Mouse (Mus musculus): ENCODE data around the gene Lmna.

The Lmna gene

DNA sequence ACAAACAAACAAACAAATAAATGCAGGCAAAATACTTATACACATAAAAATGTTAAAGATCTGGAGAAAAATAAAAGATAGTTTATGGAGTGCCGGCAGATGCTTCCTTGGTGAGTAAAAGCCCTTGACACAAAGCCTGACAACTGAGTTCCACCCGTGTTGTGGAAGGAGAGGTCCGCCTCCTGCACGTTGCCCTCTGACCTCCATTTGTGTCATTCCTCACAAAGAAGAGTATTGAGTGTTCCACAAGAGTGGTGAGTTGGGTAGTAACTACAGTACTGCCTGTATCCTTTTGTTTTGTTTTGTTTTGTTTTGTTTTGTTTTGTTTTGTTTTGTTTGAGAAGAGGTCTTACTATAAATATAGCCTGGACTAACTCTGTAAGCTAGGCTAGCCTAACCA lies 10.2 kb downstream of the Lmna start:
- no peak for DNase-seq

DNA sequence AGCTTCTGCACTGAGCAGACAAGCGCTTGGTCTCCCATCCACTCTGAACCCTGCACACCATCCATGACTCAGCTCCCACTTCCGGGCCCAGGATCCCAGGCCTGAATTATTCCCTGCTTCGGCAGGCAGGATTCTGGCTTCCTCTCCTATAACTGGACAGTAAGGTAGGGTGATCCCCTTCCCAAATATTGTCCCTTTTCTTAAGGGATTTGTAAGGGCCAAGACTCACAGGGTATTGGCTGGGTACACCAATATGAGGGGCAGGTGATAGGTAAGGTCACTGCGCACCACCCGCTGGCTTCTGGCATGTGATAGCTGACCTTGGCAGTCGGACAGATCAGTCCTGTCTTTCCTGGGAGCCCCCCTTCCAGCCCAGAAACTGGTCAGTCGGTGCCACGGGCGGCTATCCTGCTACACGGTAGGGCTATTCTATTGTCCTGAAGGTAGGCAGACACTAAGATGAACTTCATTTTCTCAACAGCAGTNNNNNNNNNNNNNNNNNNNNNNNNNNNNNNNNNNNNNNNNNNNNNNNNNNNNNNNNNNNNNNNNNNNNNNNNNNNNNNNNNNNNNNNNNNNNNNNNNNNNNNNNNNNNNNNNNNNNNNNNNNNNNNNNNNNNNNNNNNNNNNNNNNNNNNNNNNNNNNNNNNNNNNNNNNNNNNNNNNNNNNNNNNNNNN lies 13.9 kb downstream of the Lmna start:
- peak; percentile 23 for DNase-seq

DNA sequence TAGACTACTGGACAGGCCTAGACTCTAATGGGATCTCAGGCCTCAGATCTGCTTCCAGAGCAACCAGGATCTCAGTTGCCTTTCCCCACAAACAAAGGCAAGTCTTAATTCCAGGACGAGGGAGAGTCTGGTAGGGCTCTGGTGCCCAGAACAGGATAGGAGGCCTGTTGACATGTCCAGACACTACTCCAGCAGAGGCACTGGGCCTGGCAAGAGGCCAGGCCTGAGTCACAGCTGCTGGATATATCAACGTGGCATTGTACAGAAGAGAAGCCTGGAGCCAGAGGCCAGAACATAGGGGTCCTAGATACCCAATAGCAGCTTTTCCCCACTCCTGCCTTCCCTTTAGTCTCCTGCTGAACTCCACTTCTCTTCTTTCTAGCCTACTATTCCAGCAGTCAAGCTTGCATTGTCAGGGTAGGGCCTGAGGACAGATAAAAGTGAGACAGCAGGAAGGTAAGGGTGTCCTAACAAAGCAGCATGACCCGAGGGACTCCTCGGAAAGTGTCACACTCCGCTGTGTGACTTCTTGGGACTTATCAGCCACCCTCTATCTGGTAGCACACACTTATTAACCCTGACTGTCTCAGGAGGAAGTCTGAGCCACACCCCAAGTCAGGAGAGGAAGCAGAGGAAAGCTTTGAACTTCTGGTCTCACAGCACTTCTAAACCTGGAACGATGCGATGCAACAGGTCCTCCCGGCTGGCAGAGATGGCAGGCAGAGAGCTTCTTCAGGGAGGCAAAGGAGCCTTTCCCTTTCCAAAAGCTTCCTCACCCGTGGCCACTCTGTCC lies 14.7 kb downstream of the Lmna start:
- DNase-seq: peak; percentile 69

DNA sequence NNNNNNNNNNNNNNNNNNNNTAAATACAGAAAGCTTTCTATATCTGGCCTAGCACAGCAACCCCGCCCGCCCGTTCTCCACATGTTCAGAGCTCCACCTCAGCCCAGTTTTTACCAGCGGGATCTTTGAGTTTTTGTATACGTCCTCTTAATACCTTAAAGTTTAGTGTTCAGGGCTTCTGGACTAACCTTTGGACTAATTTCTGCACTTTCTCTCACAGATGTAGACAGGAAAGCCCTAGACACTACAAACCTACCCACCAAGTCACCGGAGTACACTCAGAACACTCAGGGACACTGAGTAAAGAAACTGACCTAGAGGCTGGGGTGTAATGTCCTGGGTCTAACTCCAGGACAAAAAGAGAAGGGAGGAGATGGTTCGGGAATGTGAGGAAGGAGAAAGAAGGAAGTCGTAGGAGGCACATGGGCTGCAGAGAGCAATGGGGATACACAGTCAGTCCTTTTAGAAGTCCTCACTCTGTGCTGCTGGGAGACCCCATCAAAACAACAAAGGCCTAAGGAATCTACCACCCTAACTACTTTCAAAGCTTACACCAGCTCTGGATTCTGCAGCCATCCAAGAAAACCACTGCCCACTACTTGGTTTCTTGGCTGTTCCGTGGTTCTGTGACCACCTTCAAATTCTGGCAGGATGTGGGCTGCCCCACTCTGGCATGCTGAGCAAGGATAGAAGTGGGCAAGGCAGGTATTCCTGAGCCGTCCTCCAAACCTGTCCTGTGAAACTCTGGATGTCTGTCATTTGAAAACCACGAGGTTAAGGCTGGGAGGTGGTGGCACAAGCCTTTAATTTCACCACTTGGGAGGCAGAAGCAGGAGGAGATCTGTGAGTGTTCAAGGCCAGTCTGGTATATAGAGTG lies 15.8 kb downstream of the Lmna start:
- DNase-seq: peak; percentile 75

DNA sequence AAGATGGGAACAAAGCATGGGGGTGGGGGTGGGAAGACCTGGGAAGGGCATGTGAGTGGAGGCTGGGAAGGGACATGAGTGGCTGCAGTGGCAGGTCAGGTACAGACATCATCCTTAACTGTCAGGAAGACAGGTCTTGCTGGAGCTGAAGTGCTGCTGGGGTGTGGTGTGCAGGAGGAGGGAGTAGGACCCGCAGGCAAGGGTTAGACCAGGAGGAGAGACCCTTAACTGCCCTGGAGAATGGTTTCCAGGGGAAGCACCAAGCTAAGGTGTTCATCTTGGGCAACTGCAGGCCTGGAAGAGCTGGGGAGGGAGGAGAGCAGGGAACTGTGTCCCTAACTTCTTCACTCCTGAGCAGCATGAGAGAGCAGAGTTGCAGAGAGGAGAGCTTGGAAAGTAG lies 22.4 kb downstream of the Lmna start:
- DNase-seq: no peak

DNA sequence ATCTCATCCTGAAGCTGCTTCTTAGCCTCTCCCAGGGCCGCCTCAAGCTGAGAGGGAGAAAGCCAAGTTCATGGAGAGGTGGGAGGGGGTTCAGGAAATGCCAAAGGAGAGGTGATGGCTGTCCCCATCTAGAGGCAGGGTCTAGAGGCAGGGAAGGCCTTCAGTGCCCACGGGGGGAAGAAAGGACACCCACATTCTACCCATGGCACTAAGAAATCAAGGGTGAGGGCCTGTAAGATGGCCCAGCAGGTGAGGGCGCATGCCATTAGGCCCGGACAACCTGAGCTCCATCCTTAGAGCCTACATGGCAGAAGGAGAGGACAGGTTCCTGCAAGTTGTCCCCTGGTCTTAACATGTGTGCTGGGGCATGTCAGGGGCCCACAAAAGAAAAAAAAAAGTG lies 22.9 kb downstream of the Lmna start:
- no peak for DNase-seq

DNA sequence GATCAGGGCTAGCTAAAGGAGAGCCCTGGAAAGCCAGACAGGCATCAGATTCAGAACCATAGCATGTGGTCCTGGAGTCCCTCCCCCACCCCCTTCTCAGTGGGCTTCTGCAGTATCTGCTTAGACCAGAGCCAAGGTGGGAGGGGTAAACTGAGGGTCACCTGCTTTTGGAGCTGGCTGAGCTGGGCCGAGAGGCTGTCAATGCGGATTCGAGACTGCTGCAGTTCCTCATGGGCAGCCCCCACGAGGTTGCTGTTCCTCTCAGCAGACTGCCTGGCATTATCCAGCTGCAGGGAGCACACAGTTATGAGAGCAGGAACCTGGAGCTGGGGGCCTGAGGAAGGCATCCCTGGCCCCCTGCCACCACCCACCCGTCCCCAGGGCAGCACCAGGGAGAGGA lies 23.7 kb downstream of the Lmna start:
- DNase-seq: no peak

DNA sequence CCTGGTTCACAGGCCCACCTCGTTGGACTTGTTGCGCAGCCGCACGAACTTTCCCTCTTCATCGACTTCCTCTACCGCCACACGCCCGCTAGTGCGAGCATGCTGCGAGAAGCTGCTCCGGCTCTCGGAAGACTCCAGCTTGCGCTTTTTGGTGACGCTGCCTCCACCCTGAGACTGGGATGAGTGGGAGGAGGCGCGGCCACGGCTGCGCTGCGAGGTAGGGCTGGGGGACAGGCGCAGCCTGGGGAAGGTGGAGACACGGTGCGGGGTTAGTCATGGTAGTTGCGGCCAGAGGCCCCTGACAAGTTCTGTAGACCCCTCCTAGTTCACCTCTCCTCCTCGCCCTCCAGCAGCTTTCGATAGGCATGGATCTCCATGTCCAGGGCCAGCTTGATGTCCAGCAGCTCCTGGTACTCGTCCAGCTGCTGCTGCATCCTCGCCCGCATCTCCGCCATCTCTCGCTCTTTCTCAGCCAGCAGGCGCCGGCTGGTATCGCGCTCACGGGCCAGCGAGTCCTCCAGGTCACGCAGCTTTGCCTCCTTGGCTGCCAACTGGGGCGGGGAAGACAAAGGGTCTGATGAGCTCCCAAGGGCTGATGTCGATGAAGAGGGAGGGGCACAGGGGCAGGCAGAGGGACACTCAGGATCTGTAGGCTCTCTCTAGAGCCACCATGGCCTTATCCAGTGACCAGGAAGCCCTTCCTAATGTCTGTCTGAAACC lies 25.0 kb downstream of the Lmna start:
- no peak for DNase-seq

DNA sequence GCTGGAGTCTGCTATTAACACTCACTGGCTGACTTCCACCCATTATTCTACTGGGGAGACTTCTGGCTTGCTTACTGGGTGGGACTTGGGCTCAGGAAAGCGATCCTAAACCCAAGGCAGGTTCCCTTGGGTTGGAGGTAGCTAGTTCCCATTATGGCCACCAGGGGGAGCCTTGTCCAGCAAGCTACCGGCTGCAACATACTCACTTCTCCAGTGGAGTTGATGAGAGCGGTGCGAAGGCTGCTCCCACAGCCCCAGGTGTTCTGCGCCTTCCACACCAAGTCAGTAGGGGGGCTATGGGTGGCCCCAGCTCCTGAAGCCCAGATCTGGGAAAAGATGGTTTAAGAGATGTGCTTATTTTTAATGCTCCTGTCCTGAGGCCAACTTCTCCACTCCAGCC lies 26.1 kb downstream of the Lmna start:
- DNase-seq: peak; percentile 84

DNA sequence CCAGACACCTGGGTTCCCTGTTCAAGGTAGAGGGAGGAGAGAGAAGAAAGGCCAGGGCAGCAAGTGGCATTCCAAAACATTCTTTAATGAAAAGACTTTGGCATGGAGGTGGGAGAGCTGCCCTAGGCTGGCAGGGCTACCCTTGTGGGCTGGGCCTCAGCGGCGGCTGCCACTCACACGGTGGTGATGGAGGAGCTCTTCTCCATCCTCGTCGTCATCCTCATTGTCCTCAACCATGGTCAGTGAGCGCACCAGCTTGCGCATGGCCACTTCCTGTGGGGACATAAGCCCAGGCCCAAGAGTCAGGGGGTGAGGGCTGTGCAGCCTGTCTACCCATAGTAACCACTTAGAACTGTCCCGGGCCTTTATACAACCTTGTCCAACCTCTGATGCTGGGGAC lies 26.6 kb downstream of the Lmna start:
- no peak for DNase-seq

DNA sequence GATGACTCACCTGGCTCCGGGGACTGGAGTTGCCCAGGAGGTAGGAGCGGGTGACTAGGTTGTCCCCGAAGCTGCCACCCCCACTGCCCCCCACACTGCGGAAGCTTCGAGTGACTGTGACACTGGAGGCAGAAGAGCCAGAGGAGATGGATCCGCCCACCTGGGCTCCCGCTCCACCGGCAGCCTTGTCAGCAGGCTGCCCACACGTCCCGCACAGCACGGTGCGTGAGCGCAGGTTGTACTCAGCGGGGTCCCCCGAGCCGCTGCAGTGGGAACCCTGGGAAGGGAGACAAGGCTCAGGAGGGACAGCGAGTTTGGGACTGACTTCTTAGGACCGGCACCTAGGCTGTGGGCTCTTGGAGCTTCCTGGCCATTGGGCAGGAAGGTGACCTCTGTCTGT lies 27.4 kb downstream of the Lmna start:
- no peak for DNase-seq

DNA sequence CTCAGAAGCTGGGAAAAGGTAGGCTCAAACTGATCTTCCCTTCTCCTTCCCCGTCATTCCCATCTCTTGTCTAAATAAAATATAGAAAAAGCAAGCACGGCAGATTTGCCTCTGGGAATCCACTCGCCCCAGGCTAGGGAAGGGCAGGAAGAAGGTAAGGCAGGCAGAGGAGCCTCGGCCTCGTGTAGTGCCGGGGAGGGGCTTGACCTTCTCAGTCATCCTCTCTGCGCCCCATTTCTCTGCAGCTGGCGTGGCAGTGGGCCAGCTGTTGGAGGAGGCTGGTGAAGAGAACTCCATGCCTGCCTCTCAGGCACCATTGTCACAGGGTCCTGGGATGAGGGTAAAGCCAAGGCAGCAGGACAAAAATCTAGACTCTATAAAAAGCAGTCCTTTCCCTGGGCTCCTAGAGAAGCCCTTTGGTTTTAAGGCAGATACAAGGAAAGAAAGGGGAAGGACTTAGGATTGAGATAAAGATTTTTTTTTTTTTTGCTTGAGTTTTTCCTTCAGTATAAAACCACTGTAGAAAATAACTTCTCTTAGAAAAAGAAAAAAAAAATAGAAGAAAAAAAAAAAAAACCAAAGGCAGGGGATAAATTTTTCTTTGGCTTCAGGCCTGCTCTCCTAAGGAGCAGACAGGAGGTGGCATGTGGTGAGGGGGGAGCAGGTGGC lies 28.2 kb downstream of the Lmna start:
- no peak for DNase-seq

DNA sequence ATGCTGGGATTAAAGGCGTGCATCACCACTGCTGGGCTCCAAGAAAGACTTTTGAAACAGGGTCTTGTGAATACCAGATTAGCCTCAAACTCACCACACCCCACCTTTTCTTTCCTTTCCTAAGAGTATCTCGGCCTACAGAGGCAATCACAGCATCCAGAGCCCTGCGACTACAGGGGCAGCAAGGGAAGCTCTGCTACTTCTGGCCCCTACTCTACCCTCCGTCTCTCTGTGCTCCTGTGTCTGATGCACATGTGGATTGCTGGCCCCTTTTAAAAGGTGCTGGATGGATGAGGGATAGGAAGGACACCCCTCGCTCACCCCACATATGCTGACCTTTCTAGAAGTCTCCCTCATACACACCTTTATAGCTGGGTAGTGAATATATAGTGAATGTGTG lies 29.1 kb downstream of the Lmna start:
- DNase-seq: no peak

DNA sequence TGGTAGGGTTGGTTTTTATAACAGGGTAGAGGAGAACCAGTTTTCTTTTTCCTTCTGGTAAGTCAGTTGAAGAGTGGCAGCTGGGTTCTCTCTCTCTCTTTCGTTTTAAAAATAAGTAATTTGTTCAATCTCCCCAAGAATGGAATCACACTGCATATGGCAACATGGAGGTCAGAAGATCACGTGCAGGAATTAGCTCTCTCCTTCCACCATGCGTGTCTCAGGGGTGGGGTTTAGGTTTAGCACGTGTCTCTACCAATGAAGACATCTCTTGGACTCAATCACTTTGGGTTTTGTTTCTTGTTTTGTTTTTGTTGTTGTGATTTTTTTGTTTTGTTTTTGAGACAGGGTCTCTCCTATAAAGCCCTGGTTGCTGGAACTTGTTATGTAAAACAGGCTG lies 29.9 kb downstream of the Lmna start:
- DNase-seq: no peak

DNA sequence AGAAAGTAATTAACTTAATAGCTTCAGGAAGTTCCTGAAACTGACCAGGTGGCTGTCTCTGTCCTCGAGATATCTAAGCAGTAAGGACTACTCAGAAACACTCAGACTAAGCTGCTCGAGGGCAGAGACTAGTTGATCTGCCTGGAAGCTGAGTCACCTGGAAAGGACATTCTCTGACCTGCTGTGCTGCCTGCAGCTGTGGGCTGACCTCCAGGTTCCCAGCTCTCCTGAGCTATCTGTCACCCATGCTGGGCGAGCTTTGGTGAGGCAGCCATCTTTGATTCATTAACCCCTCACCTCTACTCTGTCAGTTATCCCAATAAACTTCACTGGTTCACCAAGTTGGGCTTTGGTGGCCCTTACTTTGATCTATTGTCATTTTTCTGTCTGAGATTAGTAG lies 30.6 kb downstream of the Lmna start:
- DNase-seq: no peak

DNA sequence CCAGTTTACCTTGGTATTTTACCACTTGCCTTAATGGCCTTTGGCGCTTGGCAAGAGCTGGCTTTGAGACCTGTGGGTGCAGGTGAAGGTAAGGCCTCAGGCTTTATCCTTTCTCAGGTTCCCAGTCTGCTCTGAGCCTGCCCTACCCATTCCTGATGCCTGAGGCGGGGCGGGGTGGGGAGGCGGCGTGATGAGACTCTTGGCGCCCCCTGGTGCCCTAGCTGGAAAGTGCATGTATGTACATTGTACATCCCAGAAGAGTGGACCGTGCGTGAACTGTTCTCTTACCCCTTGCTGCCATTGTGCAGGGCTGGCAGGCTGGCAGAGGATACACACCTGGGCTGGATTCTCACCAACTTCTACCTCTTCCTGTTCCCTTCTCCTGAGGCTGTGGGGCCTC lies 32.0 kb downstream of the Lmna start:
- DNase-seq: peak; percentile 88

DNA sequence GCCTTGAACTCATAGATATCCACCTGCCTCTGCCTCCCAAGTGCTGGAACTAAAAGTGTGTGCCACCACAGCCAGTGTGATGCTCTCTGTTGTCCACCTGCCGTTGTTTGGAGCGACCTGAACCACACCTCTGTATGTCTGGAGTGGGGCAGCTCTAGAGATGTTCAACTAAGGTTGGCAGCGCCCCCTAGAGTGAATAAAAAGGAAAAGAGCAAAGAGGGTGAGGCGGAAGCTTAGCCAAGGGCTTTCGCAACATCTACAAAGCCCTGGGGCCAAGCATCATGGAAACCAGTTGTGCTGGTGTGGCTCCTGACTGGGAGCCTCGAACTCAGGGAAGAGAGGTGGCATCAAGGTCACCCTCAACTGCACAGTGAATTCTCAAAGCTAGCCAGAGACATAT lies 33.4 kb downstream of the Lmna start:
- DNase-seq: no peak

DNA sequence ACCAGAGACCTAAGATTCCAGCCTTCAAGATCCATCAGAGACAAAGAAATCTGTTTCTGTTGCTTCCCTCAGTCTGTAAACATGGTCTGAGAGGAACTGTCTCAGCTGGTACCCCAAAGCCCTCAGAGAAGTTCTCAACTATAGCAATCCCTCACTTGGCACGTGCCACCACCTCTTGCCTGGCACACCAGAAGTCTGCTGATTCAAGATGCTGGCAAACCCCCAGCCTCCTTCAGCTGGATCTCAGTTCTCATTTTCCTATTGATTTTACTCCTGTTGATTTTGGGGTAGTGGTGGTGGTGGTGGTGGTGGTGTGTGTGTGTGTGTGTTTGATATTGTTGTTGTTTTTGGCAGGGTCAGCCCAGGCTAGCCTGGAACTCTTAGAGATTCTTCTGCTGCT lies 36.2 kb downstream of the Lmna start:
- no peak for DNase-seq

DNA sequence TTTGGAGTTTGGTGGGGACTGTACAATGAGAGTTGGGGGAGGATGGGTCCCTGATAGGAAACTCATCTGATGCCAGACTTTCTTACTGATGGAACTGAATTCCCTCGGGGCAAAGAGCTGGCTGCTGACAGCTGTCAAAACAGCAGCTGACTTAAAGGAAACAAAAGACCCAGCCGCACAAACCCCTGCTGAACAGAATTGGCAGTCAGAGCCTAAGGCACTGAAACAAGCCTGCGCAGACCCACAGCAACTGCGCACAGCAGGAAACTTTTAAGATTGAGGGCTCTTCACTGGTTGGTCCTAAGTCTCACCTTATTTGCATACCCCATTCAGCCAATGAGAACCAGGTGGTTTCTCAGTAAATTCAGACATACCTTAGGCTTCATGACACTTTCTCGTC lies 36.7 kb downstream of the Lmna start:
- no peak for DNase-seq

DNA sequence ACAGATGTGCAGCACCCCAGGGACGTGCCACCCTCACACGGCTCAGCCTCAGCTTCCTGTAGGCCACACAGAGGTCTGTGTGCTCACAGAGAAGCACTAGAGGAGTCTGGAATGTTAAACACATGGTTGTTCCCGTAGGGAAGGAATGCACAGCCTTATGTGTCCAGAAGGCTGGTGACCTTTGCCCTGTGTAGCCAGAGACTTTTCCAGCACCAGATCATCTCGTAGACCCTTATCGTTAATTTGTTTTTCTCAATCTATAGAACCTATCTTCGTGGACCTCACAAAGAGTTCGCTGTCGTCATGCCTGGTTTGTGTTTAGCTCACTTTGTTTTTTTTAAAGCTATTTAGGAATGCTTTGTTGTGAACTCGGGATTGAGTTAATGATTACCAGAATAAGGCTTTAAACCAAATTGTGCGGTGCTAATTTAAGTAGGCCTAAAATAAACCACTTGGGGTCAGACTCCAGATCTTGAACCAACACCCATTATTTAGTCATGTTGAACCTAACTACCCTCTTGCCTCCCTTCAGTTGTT lies 38.7 kb downstream of the Lmna start:
- DNase-seq: no peak

DNA sequence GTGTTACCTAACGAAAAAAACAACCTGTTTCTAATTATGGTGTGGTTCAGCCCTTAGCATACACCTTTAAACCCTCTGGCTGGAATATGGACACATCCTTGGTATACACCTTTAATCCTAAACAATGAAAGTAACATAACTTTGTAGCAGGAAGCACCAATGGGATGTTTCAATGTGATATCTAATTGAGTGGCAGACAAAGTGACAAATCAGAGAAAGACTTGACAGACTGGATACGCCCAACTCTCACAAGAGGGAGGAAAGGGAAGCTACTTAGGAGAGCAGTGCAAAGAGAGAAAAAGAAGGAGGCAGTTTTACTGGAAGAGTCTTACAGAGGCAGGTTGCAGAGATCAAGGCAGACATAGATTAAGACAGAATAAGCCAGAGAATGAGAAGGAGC lies 40.3 kb downstream of the Lmna start:
- no peak for DNase-seq

DNA sequence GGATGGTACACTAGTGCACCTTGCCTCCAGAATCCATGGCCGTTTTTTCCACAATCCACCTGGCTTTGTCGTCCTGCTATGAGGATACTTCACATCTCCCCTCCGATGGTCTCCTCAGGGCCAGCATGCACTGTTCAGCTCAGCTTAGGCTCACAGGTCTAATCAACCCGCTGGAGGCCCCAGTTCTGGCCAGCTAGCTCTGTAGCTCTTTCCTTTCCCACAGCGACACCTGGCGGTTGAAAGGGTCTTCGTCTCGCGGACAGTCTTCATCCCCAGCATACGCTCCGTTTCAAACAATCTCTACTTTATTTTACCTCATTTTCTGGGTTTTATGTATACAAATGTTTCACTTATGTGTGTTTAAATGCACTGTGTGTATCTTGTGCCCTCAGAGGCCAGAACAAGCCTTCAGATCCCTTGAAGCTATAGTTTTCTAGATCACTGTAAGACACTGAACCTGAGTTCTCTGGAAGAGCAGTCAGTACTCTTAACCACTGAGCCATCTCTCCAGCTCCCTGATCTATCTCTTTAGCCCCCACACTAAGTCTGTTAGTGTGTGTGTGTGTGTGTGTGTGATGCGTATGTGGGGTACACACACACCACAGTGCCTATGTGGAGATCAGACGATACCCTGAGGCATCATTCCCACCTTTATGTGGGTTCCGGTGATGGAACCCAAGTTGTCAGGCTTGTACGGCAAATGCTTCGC lies 42.5 kb downstream of the Lmna start:
- DNase-seq: peak; percentile 90

All from liver (tissue).